Mouse (Mus musculus): ENCODE measurements at regions not wholly inside any gene's neighbourhood (a gene's known extent, or its start where the extent isn't known, plus 50 kb on each side); places are given as distances from the start of the nearest gene placed in this dataset.

DNA sequence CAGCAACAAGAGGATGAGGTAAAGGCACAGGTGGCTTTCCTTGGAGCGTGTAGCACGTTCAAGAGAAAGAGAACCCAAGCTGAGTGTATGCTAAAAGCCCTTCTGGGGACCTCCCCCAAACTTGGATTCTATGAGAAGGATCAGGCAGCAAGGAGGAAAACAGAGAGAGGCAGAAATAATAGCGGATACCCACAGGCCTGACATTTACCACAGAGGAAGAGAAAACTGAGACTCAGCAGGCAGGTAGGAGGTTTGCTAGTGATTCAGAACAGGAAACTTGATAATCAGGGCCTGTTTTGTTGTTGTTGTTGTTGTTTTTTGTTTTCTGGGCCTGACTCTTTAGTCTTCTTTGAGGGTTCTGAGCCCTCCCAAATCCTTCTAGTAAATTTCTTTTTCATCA, 100.5 kb upstream of the Mdm1 start:
- Histone ChIP-seq H3K27ac (no peak overlapping the region), H3K36me3 (no peaks in the 10 kb centered on the region), H3K9ac (no peak overlapping the region), H3K27me3 (no peaks in the 10 kb centered on the region), H3K4me1 (0 out of 2 replicates have a peak, but pooled peaks cover 6% of the 10 kb centered on the region), H3K4me3 (no peak overlapping the region), H3K4me2 (no peak overlapping the region), H3K9me3 (no peaks in the 10 kb centered on the region)
- no peak for ATAC-seq (ENCODE audit: insufficient number of reproducible peaks, insufficient read depth, low FRiP score, low TSS enrichment, low read depth)
- WGBS, result 91% methylated on average over 3 of the region's 3 CpGs

DNA sequence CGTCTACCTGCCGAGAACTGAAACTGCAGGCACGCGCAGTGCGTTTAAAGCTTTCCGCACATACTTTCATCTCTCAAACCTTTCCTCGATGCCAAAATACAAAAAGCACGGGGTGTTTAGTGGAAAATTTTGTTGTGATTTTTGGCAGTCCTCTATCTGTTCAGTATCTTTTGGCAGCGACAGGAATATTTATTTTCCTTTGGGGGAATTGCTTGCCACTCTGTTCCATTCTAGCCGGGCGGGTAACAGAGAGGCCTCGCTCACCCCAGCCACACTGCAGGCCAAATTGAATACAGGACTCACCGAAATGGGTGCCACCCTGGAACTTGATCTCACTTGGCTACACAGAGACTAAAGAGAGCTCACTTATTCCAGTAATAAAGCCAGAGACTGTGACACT, 97.8 kb upstream of the Mdm1 start:
- 60% methylated on average over 13 of the region's 13 CpGs for WGBS
- H3K4me1 ChIP-seq, result 0 out of 2 replicates have a peak, but pooled peaks cover 6% of the 10 kb centered on the region
- no peak overlapping the region for H3K4me2 ChIP-seq
- H3K27ac ChIP-seq, result no peak overlapping the region
- no peak overlapping the region for H3K4me3 ChIP-seq
- no peak overlapping the region for H3K9ac ChIP-seq
- no peaks in the 10 kb centered on the region for H3K9me3 ChIP-seq
- ATAC-seq (ENCODE audit: insufficient number of reproducible peaks, insufficient read depth, low FRiP score, low TSS enrichment, low read depth), result peak; percentile 26; the same call in 1 of the 2 replicates
- no peaks in the 10 kb centered on the region for H3K27me3 ChIP-seq
- H3K36me3 ChIP-seq, result no peaks in the 10 kb centered on the region

DNA sequence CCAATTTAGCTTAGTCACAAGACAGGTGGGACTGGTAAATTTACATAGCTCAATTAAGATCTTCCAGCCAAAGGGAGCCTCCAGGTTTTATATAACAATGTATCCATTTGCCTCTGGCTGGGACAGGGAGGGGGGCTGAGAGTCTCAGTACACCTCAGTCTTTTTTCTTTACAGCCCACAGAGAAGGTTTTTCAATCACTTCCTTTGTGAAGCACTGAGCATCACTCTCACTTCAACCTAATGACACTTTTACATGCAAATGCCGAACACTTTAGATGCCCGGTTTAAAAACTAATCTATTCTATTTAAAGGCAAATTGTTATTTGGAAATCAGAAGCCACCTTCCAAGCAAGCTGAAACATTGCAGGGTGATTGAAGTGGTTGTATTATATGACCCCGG, 96.8 kb upstream of the Mdm1 start:
- Histone ChIP-seq H3K9me3 (no peaks in the 10 kb centered on the region), H3K4me2 (no peak overlapping the region), H3K4me3 (no peak overlapping the region), H3K4me1 (0 out of 2 replicates have a peak, but pooled peaks cover 6% of the 10 kb centered on the region), H3K36me3 (no peaks in the 10 kb centered on the region), H3K27me3 (no peaks in the 10 kb centered on the region), H3K27ac (no peak overlapping the region), H3K9ac (no peak overlapping the region)
- no peak for ATAC-seq (ENCODE audit: insufficient number of reproducible peaks, insufficient read depth, low FRiP score, low TSS enrichment, low read depth)
- 50% methylated on average over 3 of the region's 3 CpGs for WGBS

DNA sequence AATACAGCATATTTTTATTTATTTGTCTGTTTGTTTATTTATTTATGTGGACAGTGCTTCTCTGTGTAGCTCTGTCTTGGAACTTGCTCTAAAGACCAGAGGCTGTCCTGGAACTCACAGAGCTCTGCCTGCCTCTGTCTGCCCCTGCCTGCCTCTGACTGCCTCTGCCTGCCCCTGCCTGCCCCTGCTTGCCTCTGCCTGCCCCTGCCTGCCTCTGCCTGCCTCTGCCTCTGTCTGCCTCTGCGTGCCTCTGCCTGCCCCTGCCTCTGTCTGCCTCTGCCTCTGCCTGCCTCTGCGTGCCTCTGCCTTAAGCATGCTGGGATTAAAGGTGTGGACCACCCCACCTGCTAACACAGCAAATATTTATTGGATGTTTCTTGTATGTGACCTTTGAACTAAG, 96.2 kb upstream of the Mdm1 start:
- H3K27ac ChIP-seq, result no peak overlapping the region
- no peak for ATAC-seq (ENCODE audit: insufficient number of reproducible peaks, insufficient read depth, low FRiP score, low TSS enrichment, low read depth)
- no peak overlapping the region for H3K9ac ChIP-seq
- no peaks in the 10 kb centered on the region for H3K9me3 ChIP-seq
- H3K4me2 ChIP-seq, result no peak overlapping the region
- H3K4me3 ChIP-seq, result no peak overlapping the region
- H3K27me3 ChIP-seq, result no peaks in the 10 kb centered on the region
- no peaks in the 10 kb centered on the region for H3K36me3 ChIP-seq
- WGBS, result 74% methylated on average over 2 of the region's 2 CpGs
- 0 out of 2 replicates have a peak, but pooled peaks cover 6% of the 10 kb centered on the region for H3K4me1 ChIP-seq

DNA sequence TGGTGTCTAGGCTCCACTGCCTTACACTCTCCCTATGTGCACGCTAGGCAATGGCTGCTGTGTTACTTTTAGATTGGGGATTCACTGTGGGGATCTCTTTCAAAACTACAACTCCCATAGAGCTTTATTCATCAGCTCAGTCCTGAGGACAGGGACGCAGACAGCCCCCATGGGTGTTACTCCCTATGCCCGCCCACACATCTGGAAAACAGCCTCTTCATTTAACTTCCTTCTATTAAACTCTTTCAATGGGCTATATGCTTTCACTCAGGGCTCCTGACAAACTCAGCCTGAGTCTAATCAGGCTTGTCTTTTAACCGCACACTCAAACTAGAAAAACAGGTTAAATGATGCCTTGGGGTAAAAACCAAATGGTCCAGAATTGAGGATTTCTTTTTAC, 95.3 kb upstream of the Mdm1 start:
- ATAC-seq (ENCODE audit: insufficient number of reproducible peaks, insufficient read depth, low FRiP score, low TSS enrichment, low read depth), result no peak
- no peaks in the 10 kb centered on the region for H3K9me3 ChIP-seq
- no peak overlapping the region for H3K9ac ChIP-seq
- WGBS, result 47% methylated on average over 4 of the region's 4 CpGs
- H3K27me3 ChIP-seq, result no peaks in the 10 kb centered on the region
- H3K27ac ChIP-seq, result no peak overlapping the region
- no peak overlapping the region for H3K4me2 ChIP-seq
- no peak overlapping the region for H3K4me3 ChIP-seq
- H3K36me3 ChIP-seq, result no peaks in the 10 kb centered on the region
- 0 out of 2 replicates have a peak, but pooled peaks cover 6% of the 10 kb centered on the region for H3K4me1 ChIP-seq

DNA sequence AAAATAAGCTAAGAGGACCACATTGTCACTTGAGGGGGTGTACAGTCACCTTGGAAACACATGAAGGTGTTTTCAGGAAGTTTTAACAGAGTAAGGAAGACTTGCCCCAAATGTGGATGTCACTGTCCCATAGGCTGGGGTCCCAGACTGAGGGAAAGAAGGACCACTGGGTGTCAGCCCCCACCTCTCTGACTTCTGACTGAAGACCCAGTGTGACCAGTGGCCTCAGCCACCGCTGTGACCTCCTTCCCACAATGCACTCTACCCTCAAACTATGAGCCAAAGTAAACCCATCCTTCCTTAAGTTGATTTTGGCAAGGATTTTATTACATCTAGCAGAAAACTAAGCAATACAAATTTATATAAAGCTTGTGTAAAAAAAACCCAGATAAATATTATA, 94.8 kb upstream of the Mdm1 start:
- H3K27me3 ChIP-seq, result no peaks in the 10 kb centered on the region
- H3K4me1 ChIP-seq, result 0 out of 2 replicates have a peak, but pooled peaks cover 6% of the 10 kb centered on the region
- no peaks in the 10 kb centered on the region for H3K36me3 ChIP-seq
- no peak overlapping the region for H3K27ac ChIP-seq
- H3K4me2 ChIP-seq, result no peak overlapping the region
- WGBS, result 94% methylated on average over 1 of the region's 1 CpGs
- H3K9ac ChIP-seq, result no peak overlapping the region
- H3K4me3 ChIP-seq, result no peak overlapping the region
- ATAC-seq (ENCODE audit: insufficient number of reproducible peaks, insufficient read depth, low FRiP score, low TSS enrichment, low read depth), result no peak
- no peaks in the 10 kb centered on the region for H3K9me3 ChIP-seq

DNA sequence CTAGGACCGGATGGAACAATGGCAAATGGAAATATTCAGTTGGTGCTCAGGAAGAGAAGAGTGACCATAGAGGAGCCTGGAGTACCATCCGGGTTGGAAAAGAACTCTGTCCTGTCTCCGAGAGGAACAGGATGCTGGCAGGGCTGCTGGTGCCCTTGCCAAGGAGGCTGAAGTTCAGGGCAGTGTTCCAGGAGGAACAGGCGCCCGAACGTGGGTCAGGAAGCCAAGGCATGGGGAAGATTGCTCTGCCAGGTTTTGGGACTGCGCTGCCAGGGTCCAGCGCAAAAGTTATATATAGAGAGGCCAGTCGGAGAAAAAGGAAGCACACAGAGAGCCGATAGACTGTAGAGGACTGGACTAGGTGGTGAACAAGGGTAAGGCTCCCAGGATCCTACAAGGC, 92.3 kb upstream of the Mdm1 start:
- no peak overlapping the region for H3K4me3 ChIP-seq
- 89% methylated on average over 10 of the region's 10 CpGs for WGBS
- no peak for ATAC-seq (ENCODE audit: insufficient number of reproducible peaks, insufficient read depth, low FRiP score, low TSS enrichment, low read depth)
- H3K27me3 ChIP-seq, result no peaks in the 10 kb centered on the region
- no peak overlapping the region for H3K4me2 ChIP-seq
- H3K9me3 ChIP-seq, result no peaks in the 10 kb centered on the region
- H3K27ac ChIP-seq, result no peak overlapping the region
- no peaks in the 10 kb centered on the region for H3K4me1 ChIP-seq
- H3K36me3 ChIP-seq, result no peaks in the 10 kb centered on the region
- H3K9ac ChIP-seq, result no peak overlapping the region

DNA sequence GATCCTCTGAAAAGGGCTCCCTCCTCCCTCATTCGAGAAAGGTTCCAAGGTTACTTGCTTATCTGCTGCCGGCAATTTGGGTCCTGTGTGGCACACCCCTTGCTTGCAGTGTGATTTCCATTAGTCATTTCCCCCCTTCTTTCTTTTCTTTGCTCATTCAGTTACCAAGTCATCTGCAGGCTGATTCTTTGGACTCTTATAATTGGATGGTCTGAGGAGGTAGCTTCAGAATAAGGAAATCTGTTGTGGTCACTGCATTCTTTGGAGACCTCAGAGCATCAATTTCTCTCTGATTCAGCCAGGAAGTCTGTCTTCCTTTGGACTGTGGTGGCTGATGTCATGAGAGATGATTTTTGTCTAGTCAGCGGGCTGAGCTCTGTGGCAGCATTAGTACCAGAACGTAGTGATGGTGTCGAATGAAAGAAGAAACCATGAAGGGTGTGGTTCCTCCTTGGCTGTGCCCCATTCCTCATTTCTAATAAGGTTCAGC, 91.4 kb upstream of the Mdm1 start:
- no peaks in the 10 kb centered on the region for H3K4me1 ChIP-seq
- WGBS, result 68% methylated on average over 5 of the region's 5 CpGs

DNA sequence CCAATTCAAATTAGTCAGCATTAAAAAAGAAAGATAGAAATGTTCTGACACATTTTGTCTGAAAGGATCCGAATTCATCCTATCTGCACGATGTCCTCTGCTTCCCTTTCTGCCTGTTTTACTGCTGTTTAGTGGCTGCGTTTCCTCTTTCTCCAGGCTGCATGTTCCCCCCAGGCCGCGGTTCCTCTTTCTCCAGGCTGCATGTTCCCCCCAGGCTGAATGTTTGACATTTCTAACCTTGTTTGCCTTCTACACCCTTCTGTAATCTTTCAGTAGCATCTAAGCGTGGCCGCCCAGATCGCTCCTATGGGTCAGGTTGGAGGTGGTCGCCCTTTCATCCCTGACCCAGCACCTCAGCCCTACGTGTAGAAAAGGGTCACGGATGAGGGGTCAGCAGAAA, 89.6 kb upstream of the Mdm1 start:
- WGBS, result 84% methylated on average over 11 of the region's 11 CpGs
- no peak overlapping the region for H3K9ac ChIP-seq
- H3K9me3 ChIP-seq, result no peaks in the 10 kb centered on the region
- H3K4me3 ChIP-seq, result no peak overlapping the region
- H3K4me2 ChIP-seq, result no peak overlapping the region
- no peak for ATAC-seq (ENCODE audit: insufficient number of reproducible peaks, insufficient read depth, low FRiP score, low TSS enrichment, low read depth)
- H3K27me3 ChIP-seq, result no peaks in the 10 kb centered on the region
- H3K4me1 ChIP-seq, result no peaks in the 10 kb centered on the region
- no peak overlapping the region for H3K27ac ChIP-seq
- no peaks in the 10 kb centered on the region for H3K36me3 ChIP-seq

More for the DNA sequence above, 91.4 kb upstream of the Mdm1 start:
- ATAC-seq (ENCODE audit: insufficient number of reproducible peaks, insufficient read depth, low FRiP score, low TSS enrichment, low read depth), result no peak
- Histone ChIP-seq H3K4me3 (no peak overlapping the region), H3K27ac (no peak overlapping the region), H3K9me3 (no peaks in the 10 kb centered on the region), H3K4me2 (no peak overlapping the region), H3K9ac (no peak overlapping the region), H3K27me3 (no peaks in the 10 kb centered on the region), H3K36me3 (no peaks in the 10 kb centered on the region)

DNA sequence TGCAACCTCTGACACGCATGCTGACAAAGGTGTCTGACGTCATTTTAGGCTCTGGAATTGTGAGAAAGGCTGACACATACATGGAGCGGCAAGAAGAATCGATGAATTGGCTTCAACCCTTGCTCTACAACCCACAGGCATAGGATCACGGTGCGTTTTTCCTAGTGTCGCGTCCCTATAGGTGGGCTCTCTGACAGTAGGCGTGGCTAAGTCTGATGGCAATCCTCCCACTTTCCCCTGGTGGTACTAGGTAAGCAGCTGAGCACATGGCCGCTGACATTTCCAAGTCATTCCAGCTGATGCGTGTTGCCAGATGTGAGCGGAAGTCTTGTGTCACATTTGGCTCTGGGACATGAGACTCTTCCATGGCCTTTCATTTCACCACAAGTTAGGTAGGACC, 89.1 kb upstream of the Mdm1 start:
- no peak overlapping the region for H3K4me2 ChIP-seq
- H3K27me3 ChIP-seq, result no peaks in the 10 kb centered on the region
- H3K4me3 ChIP-seq, result no peak overlapping the region
- ATAC-seq (ENCODE audit: insufficient number of reproducible peaks, insufficient read depth, low FRiP score, low TSS enrichment, low read depth), result no peak; the same call in 1 of the 2 replicates
- H3K27ac ChIP-seq, result no peak overlapping the region
- no peaks in the 10 kb centered on the region for H3K36me3 ChIP-seq
- H3K9ac ChIP-seq, result no peak overlapping the region
- H3K4me1 ChIP-seq, result no peaks in the 10 kb centered on the region
- H3K9me3 ChIP-seq, result no peaks in the 10 kb centered on the region
- 80% methylated on average over 12 of the region's 12 CpGs for WGBS

DNA sequence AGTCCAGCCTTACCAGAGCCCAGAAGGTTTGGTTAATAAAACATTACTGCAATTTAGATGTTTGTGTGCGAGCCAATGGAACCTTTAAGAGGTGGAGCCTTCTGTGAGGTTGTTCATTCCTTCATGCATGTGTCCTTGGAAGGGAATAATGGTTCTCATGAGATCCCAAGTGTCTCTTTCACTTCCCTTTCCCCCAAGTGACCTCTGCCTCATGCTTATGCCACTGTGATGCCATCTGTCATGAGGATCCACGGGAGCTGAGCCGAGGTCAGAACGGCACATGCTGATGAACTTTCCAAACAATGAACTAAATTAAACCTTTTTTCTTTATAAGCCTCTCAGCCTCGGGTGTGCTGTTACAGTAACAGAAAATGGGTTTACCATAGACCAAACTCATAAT, 88.6 kb upstream of the Mdm1 start:
- Histone ChIP-seq H3K4me3 (no peak overlapping the region), H3K36me3 (no peaks in the 10 kb centered on the region), H3K4me1 (no peaks in the 10 kb centered on the region), H3K9ac (no peak overlapping the region), H3K9me3 (no peaks in the 10 kb centered on the region), H3K27ac (no peak overlapping the region), H3K4me2 (no peak overlapping the region), H3K27me3 (no peaks in the 10 kb centered on the region)
- WGBS, result 90% methylated on average over 5 of the region's 5 CpGs
- ATAC-seq (ENCODE audit: insufficient number of reproducible peaks, insufficient read depth, low FRiP score, low TSS enrichment, low read depth), result no peak

DNA sequence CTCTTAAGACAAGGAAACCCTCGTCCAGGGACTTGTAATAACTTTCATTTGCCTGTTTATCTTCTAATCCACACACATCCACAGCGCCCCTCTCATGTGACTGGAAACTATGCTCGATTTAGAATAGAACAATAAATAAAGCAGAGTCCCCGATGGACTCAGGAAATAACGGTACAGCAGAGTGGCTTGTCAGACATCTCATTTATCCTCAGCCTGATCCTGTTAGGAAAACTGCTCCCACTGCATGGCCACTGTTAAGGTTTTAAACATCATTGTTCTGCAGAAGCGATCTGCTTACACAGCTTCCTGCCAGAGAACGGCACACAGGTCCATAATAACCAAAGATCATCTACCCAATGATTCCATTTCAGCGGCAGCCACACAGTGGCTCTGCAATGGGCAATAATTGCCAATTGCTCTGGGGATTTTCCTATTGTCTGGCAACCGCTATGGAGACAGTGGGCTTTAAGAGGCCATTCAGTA, 84.8 kb upstream of the Mdm1 start:
- Histone ChIP-seq H3K27ac (no peak overlapping the region), H3K4me2 (no peak overlapping the region), H3K4me3 (no peak overlapping the region), H3K9ac (no peak overlapping the region), H3K4me1 (no peaks in the 10 kb centered on the region), H3K36me3 (no peaks in the 10 kb centered on the region), H3K9me3 (no peaks in the 10 kb centered on the region), H3K27me3 (no peaks in the 10 kb centered on the region)
- WGBS, result 53% methylated on average over 9 of the region's 9 CpGs
- ATAC-seq (ENCODE audit: insufficient number of reproducible peaks, insufficient read depth, low FRiP score, low TSS enrichment, low read depth), result no peak

Measured in embryonic facial prominence, embryonic 13.5 days (tissue).